Mouse (Mus musculus): ENCODE data around the gene Nuak1. TPM values are rescaled to one million over a fixed set of nuclear protein-coding genes. Genes with fewer than 3 reads are reported as not detected.

Gene Nuak1
- polyA plus RNA-seq, 1 experiment from 2014 or later, result 2.3 TPM

GRCm38 (mm10) chr10:84477045-84477612, 36.7 kb upstream of the Nuak1 start:
- H3K36me3 ChIP-seq, result no peaks in the 10 kb centered on the region
- no peak overlapping the region for H3K4me3 ChIP-seq
- H3K9me3 ChIP-seq, result no peaks in the 10 kb centered on the region
- WGBS, result 70% methylated on average over 4 of the region's 4 CpGs
- H3K9ac ChIP-seq, result no peak overlapping the region
- no peak overlapping the region for H3K4me2 ChIP-seq
- no peak for ATAC-seq (ENCODE audit: extremely low read depth, insufficient number of reproducible peaks, low FRiP score, low TSS enrichment)
- no peaks in the 10 kb centered on the region for H3K27me3 ChIP-seq (replicated peaks)
- H3K27ac ChIP-seq (replicated peaks), result no peak overlapping the region
- peaks cover 25% of the 10 kb centered on the region for H3K4me1 ChIP-seq

GRCm38 (mm10) chr10:84467555-84468164, 27.3 kb upstream of the Nuak1 start:
- no peaks in the 10 kb centered on the region for H3K36me3 ChIP-seq
- no peak overlapping the region for H3K27ac ChIP-seq (replicated peaks)
- H3K27me3 ChIP-seq (replicated peaks), result no peaks in the 10 kb centered on the region
- H3K9me3 ChIP-seq, result no peaks in the 10 kb centered on the region
- 46% methylated on average over 6 of the region's 6 CpGs for WGBS
- no peak overlapping the region for H3K9ac ChIP-seq
- peaks cover 9% of the 10 kb centered on the region for H3K4me1 ChIP-seq
- no peak overlapping the region for H3K4me2 ChIP-seq
- no peak overlapping the region for H3K4me3 ChIP-seq
- ATAC-seq (ENCODE audit: extremely low read depth, insufficient number of reproducible peaks, low FRiP score, low TSS enrichment), result no peak

GRCm38 (mm10) chr10:84465511-84465910, 25.1 kb upstream of the Nuak1 start:
- no peak overlapping the region for H3K27ac ChIP-seq (replicated peaks)
- H3K4me3 ChIP-seq, result no peak overlapping the region
- H3K4me1 ChIP-seq, result peaks cover 9% of the 10 kb centered on the region
- H3K4me2 ChIP-seq, result no peak overlapping the region
- H3K9me3 ChIP-seq, result no peaks in the 10 kb centered on the region
- no peaks in the 10 kb centered on the region for H3K36me3 ChIP-seq
- ATAC-seq (ENCODE audit: extremely low read depth, insufficient number of reproducible peaks, low FRiP score, low TSS enrichment), result no peak
- 31% methylated on average over 4 of the region's 4 CpGs for WGBS
- no peak overlapping the region for H3K9ac ChIP-seq
- no peaks in the 10 kb centered on the region for H3K27me3 ChIP-seq (replicated peaks)

GRCm38 (mm10) chr10:84460420-84461101, 20.2 kb upstream of the Nuak1 start:
- H3K4me2 ChIP-seq, result no peak overlapping the region
- H3K4me1 ChIP-seq, result peaks cover 18% of the 10 kb centered on the region
- no peaks in the 10 kb centered on the region for H3K9me3 ChIP-seq
- no peak overlapping the region for H3K9ac ChIP-seq
- H3K4me3 ChIP-seq, result no peak overlapping the region
- no peaks in the 10 kb centered on the region for H3K27me3 ChIP-seq (replicated peaks)
- no peaks in the 10 kb centered on the region for H3K36me3 ChIP-seq
- H3K27ac ChIP-seq (replicated peaks), result no peak overlapping the region
- ATAC-seq (ENCODE audit: extremely low read depth, insufficient number of reproducible peaks, low FRiP score, low TSS enrichment), result no peak
- 61% methylated on average over 8 of the region's 8 CpGs for WGBS

- H3K4me2 ChIP-seq, result no peak overlapping the region
- WGBS, result 82% methylated on average over 5 of the region's 5 CpGs
- no peaks in the 10 kb centered on the region for H3K9me3 ChIP-seq
Measured at GRCm38 (mm10) chr10:84458094-84458493, 17.7 kb upstream of the Nuak1 start.

GRCm38 (mm10) chr10:84457539-84457938, 17.1 kb upstream of the Nuak1 start:
- no peak overlapping the region for H3K27ac ChIP-seq (replicated peaks)
- H3K4me2 ChIP-seq, result no peak overlapping the region
- 79% methylated on average over 9 of the region's 9 CpGs for WGBS

More at GRCm38 (mm10) chr10:84458094-84458493, 17.7 kb upstream of the Nuak1 start:
- Histone ChIP-seq H3K4me3 (no peak overlapping the region), H3K36me3 (no peaks in the 10 kb centered on the region), H3K27me3 (replicated peaks) (no peaks in the 10 kb centered on the region), H3K9ac (no peak overlapping the region), H3K4me1 (peaks cover 9% of the 10 kb centered on the region), H3K27ac (replicated peaks) (no peak overlapping the region)
- ATAC-seq (ENCODE audit: extremely low read depth, insufficient number of reproducible peaks, low FRiP score, low TSS enrichment), result no peak

GRCm38 (mm10) chr10:84456632-84457320, 16.4 kb upstream of the Nuak1 start:
- WGBS, result 39% methylated on average over 9 of the region's 9 CpGs
- ATAC-seq (ENCODE audit: extremely low read depth, insufficient number of reproducible peaks, low FRiP score, low TSS enrichment), result no peak

More at GRCm38 (mm10) chr10:84457539-84457938, 17.1 kb upstream of the Nuak1 start:
- Histone ChIP-seq H3K36me3 (no peaks in the 10 kb centered on the region), H3K9me3 (no peaks in the 10 kb centered on the region), H3K9ac (no peak overlapping the region), H3K27me3 (replicated peaks) (no peaks in the 10 kb centered on the region), H3K4me3 (no peak overlapping the region), H3K4me1 (peaks cover 9% of the 10 kb centered on the region)
- no peak for ATAC-seq (ENCODE audit: extremely low read depth, insufficient number of reproducible peaks, low FRiP score, low TSS enrichment)

GRCm38 (mm10) chr10:84451883-84452282, 11.5 kb upstream of the Nuak1 start:
- WGBS, result 64% methylated on average over 4 of the region's 4 CpGs
- no peaks in the 10 kb centered on the region for H3K9me3 ChIP-seq
- H3K4me2 ChIP-seq, result no peak overlapping the region
- H3K27ac ChIP-seq (replicated peaks), result no peak overlapping the region
- H3K4me1 ChIP-seq, result peaks cover 22% of the 10 kb centered on the region
- no peaks in the 10 kb centered on the region for H3K36me3 ChIP-seq
- no peak overlapping the region for H3K9ac ChIP-seq
- no peak overlapping the region for H3K4me3 ChIP-seq
- ATAC-seq (ENCODE audit: extremely low read depth, insufficient number of reproducible peaks, low FRiP score, low TSS enrichment), result no peak
- no peaks in the 10 kb centered on the region for H3K27me3 ChIP-seq (replicated peaks)

More at GRCm38 (mm10) chr10:84456632-84457320, 16.4 kb upstream of the Nuak1 start:
- no peaks in the 10 kb centered on the region for H3K36me3 ChIP-seq
- H3K4me1 ChIP-seq, result peaks cover 9% of the 10 kb centered on the region
- H3K9ac ChIP-seq, result no peak overlapping the region
- no peak overlapping the region for H3K4me2 ChIP-seq
- H3K4me3 ChIP-seq, result no peak overlapping the region
- no peaks in the 10 kb centered on the region for H3K27me3 ChIP-seq (replicated peaks)
- H3K27ac ChIP-seq (replicated peaks), result no peak overlapping the region
- H3K9me3 ChIP-seq, result no peaks in the 10 kb centered on the region

- Histone ChIP-seq H3K4me2 (no peak overlapping the region), H3K9ac (peak overlapping the region; percentile 52; the same call in 1 of the 2 replicates), H3K4me3 (no peak overlapping the region), H3K27ac (replicated peaks) (no peak overlapping the region), H3K9me3 (no peaks in the 10 kb centered on the region), H3K36me3 (no peaks in the 10 kb centered on the region), H3K4me1 (peaks cover 20% of the 10 kb centered on the region), H3K27me3 (replicated peaks) (no peaks in the 10 kb centered on the region)
- WGBS, result under 1% methylated on average over 10 of the region's 10 CpGs
- no peak for ATAC-seq (ENCODE audit: extremely low read depth, insufficient number of reproducible peaks, low FRiP score, low TSS enrichment)
Measured at GRCm38 (mm10) chr10:84450654-84451053, 10.3 kb upstream of the Nuak1 start.

- Histone ChIP-seq H3K4me2 (no peak overlapping the region), H3K4me3 (no peak overlapping the region), H3K4me1 (peaks cover 20% of the 10 kb centered on the region), H3K9ac (peak overlapping the region; percentile 52; the same call in 1 of the 2 replicates), H3K9me3 (no peaks in the 10 kb centered on the region), H3K36me3 (no peaks in the 10 kb centered on the region), H3K27me3 (replicated peaks) (no peaks in the 10 kb centered on the region), H3K27ac (replicated peaks) (no peak overlapping the region)
- ATAC-seq (ENCODE audit: extremely low read depth, insufficient number of reproducible peaks, low FRiP score, low TSS enrichment), result no peak
- 55% methylated on average over 8 of the region's 8 CpGs for WGBS
Measured at GRCm38 (mm10) chr10:84449733-84450132, 9.3 kb upstream of the Nuak1 start.

GRCm38 (mm10) chr10:84447411-84447821, 7.0 kb upstream of the Nuak1 start:
- WGBS, result 27% methylated on average over 8 of the region's 8 CpGs
- H3K27me3 ChIP-seq (replicated peaks), result no peaks in the 10 kb centered on the region
- no peaks in the 10 kb centered on the region for H3K36me3 ChIP-seq
- ATAC-seq (ENCODE audit: extremely low read depth, insufficient number of reproducible peaks, low FRiP score, low TSS enrichment), result 0 out of 2 replicates have a peak, but pooled peaks have one; percentile 32
- H3K4me2 ChIP-seq, result no peak overlapping the region
- peak overlapping the region; percentile 42; the same call in 1 of the 2 replicates for H3K9ac ChIP-seq
- H3K4me3 ChIP-seq, result no peak overlapping the region
- H3K9me3 ChIP-seq, result no peaks in the 10 kb centered on the region
- peaks cover 34% of the 10 kb centered on the region for H3K4me1 ChIP-seq
- H3K27ac ChIP-seq (replicated peaks), result peak overlapping the region; percentile 81
